Comparison of ENCODE assay signal across 8 mouse cellular contexts in genomic region chr1:154118374-154119004, GRCm38 (mm10).
DNase-seq lines count a peak whose midpoint lies in the region; ATAC-seq and TF ChIP-seq lines count a peak whose summit lies in the region.

No protein-coding gene starts in this region.

- WGBS in midbrain, embryonic 10.5 days, result 52% methylated on average over 10 of the region's 10 CpGs
- 47% methylated on average over 10 of the region's 10 CpGs for WGBS in midbrain, embryonic 15.5 days
- WGBS in intestine, embryonic 16.5 days, result 42% methylated on average over 10 of the region's 10 CpGs
- WGBS in limb, embryonic 14.5 days, result 49% methylated on average over 10 of the region's 10 CpGs
- WGBS in stomach, embryonic 15.5 days, result 45% methylated on average over 10 of the region's 10 CpGs

- no peaks in the 10 kb centered on the region for H3K27me3 ChIP-seq in midbrain, embryonic 10.5 days (ENCODE audit: low read depth, poor library complexity, severe bottlenecking)
- H3K27me3 ChIP-seq in midbrain, embryonic 15.5 days (replicated peaks), result no peaks in the 10 kb centered on the region
- no peaks in the 10 kb centered on the region for H3K27me3 ChIP-seq in intestine, embryonic 16.5 days (replicated peaks; ENCODE audit: control insufficient read depth, insufficient read depth, low read length)
- no peaks in the 10 kb centered on the region for H3K27me3 ChIP-seq in limb, embryonic 14.5 days (ENCODE audit: control insufficient read depth, insufficient read depth, low read length)
- H3K27me3 ChIP-seq in stomach, embryonic 15.5 days (replicated peaks), result no peaks in the 10 kb centered on the region

- H3K4me3 ChIP-seq in midbrain, embryonic 10.5 days, result no peak overlapping the region
- no peak overlapping the region for H3K4me3 ChIP-seq in midbrain, embryonic 15.5 days
- H3K4me3 ChIP-seq in intestine, embryonic 16.5 days (ENCODE audit: low read length), result no peak overlapping the region
- H3K4me3 ChIP-seq in limb, embryonic 14.5 days (replicated peaks; ENCODE audit: low read length), result no peak overlapping the region
- no peak overlapping the region for H3K4me3 ChIP-seq in stomach, embryonic 15.5 days (replicated peaks)

- no peak overlapping the region for H3K27ac ChIP-seq in midbrain, embryonic 10.5 days (replicated peaks)
- H3K27ac ChIP-seq in midbrain, embryonic 15.5 days, result no peak overlapping the region
- H3K27ac ChIP-seq in intestine, embryonic 16.5 days (ENCODE audit: low read length), result no peak overlapping the region
- no peak overlapping the region for H3K27ac ChIP-seq in limb, embryonic 14.5 days (replicated peaks; ENCODE audit: low read depth, low read length)
- peak overlapping the region; percentile 45; the same call in 1 of the 2 replicates for H3K27ac ChIP-seq in stomach, embryonic 15.5 days

- DNase-seq in midbrain, embryonic 10.5 days (ENCODE audit: low spot score), result peak; percentile 57
- DNase-seq in gastrocnemius, postnatal 36 days, result peak; percentile 45 to 76
- peak; percentile 34 for DNase-seq in limb, embryonic 14.5 days (ENCODE audit: low spot score)

- no peak overlapping the region for H3K4me2 ChIP-seq in midbrain, embryonic 15.5 days
- peak overlapping the region; percentile 57 for H3K4me2 ChIP-seq in intestine, embryonic 16.5 days (ENCODE audit: low read depth, low read length)
- no peak overlapping the region for H3K4me2 ChIP-seq in limb, embryonic 14.5 days (replicated peaks; ENCODE audit: low read depth, low read length, severe bottlenecking)
- H3K4me2 ChIP-seq in stomach, embryonic 15.5 days, result peak overlapping the region; percentile 43; the same call in 1 of the 2 replicates

- no peaks in the 10 kb centered on the region for H3K9me3 ChIP-seq in midbrain, embryonic 10.5 days (replicated peaks)
- no peaks in the 10 kb centered on the region for H3K9me3 ChIP-seq in midbrain, embryonic 15.5 days
- no peaks in the 10 kb centered on the region for H3K9me3 ChIP-seq in intestine, embryonic 16.5 days (ENCODE audit: control insufficient read depth, low read length)
- no peaks in the 10 kb centered on the region for H3K9me3 ChIP-seq in limb, embryonic 14.5 days (ENCODE audit: control insufficient read depth, low read length)
- H3K9me3 ChIP-seq in stomach, embryonic 15.5 days, result no peaks in the 10 kb centered on the region

- no peak for TF ChIP-seq POLR2A in limb, embryonic 14.5 days (IDR thresholded peaks at IDR 0.05; ENCODE audit: borderline replicate concordance, extremely low read depth, insufficient read depth, insufficient read length)

- H3K9ac ChIP-seq in midbrain, embryonic 15.5 days, result no peak overlapping the region
- peak overlapping the region; percentile 33; the same call in 1 of the 2 replicates for H3K9ac ChIP-seq in intestine, embryonic 16.5 days (ENCODE audit: low read depth, low read length)
- no peak overlapping the region for H3K9ac ChIP-seq in limb, embryonic 14.5 days (ENCODE audit: low read depth, low read length, severe bottlenecking)
- H3K9ac ChIP-seq in stomach, embryonic 15.5 days, result no peak overlapping the region

- no peak for ATAC-seq in midbrain, embryonic 15.5 days (replicated peaks)
- peak; percentile 73 for ATAC-seq in common myeloid progenitor, adult 5-6 weeks (replicated peaks; ENCODE audit: low read depth, poor library complexity, severe bottlenecking)
- ATAC-seq in intestine, embryonic 16.5 days, result peak; percentile 54
- no peak; the same call in 1 of the 2 replicates for ATAC-seq in limb, embryonic 14.5 days (ENCODE audit: low FRiP score, low read depth)
- 0 out of 2 replicates have a peak, but pooled peaks have one; percentile 68 for ATAC-seq in monocyte, adult 5-6 weeks (replicated peaks; ENCODE audit: insufficient number of reproducible peaks, low FRiP score, low TSS enrichment, poor library complexity, severe bottlenecking)
- ATAC-seq in stomach, embryonic 15.5 days (ENCODE audit: insufficient read depth, low FRiP score, low read depth), result peak; percentile 16; the same call in 1 of the 2 replicates

- no peaks in the 10 kb centered on the region for H3K36me3 ChIP-seq in midbrain, embryonic 10.5 days
- H3K36me3 ChIP-seq in midbrain, embryonic 15.5 days (replicated peaks), result no peaks in the 10 kb centered on the region
- H3K36me3 ChIP-seq in intestine, embryonic 16.5 days (ENCODE audit: control insufficient read depth, insufficient read depth, low read length), result no peaks in the 10 kb centered on the region
- H3K36me3 ChIP-seq in limb, embryonic 14.5 days (ENCODE audit: control insufficient read depth, insufficient read depth, low read length), result no peaks in the 10 kb centered on the region
- no peaks in the 10 kb centered on the region for H3K36me3 ChIP-seq in stomach, embryonic 15.5 days

- peaks cover 13% of the 10 kb centered on the region for H3K4me1 ChIP-seq in midbrain, embryonic 10.5 days
- H3K4me1 ChIP-seq in midbrain, embryonic 15.5 days, result no peaks in the 10 kb centered on the region; the same call in 1 of the 2 replicates
- peaks cover 8% of the 10 kb centered on the region; the same call in 1 of the 2 replicates for H3K4me1 ChIP-seq in intestine, embryonic 16.5 days (ENCODE audit: control insufficient read depth, insufficient read depth, low read length)
- peaks cover 6% of the 10 kb centered on the region; the same call in 1 of the 2 replicates for H3K4me1 ChIP-seq in limb, embryonic 14.5 days (ENCODE audit: control insufficient read depth, insufficient read depth, low read length)
- H3K4me1 ChIP-seq in stomach, embryonic 15.5 days, result peaks cover 6% of the 10 kb centered on the region

- intact Hi-C loops in gastrocnemius, postnatal 36 days (cut with DNase I), result loop anchor here (1.0 to 5.0 kb wide), 3 partner anchors 42 to 225 kb away; no protein-coding TSS in a partner anchor

Comparison
In these comparisons a context has a peak if more than half of its experiments do, and no peak if none do; other contexts are left out.
1. ATAC-seq: peak in common myeloid progenitor, adult 5-6 weeks (single experiment), intestine, embryonic 16.5 days (single experiment), monocyte, adult 5-6 weeks (single experiment) and stomach, embryonic 15.5 days (single experiment); none in midbrain, embryonic 15.5 days (single experiment) and limb, embryonic 14.5 days (single experiment).
2. H3K4me2 ChIP-seq: peak in intestine, embryonic 16.5 days (single experiment) and stomach, embryonic 15.5 days (single experiment); none in midbrain, embryonic 15.5 days (single experiment) and limb, embryonic 14.5 days (single experiment).
3. Peak in every context shown above with its lines, with median percentiles within 50 percentile points of each other: DNase-seq.